Mouse (Mus musculus): Measurements from ENCODE around the gene Pknox2. TPM values are rescaled to one million over a fixed set of nuclear protein-coding genes. Genes with fewer than 3 reads are reported as not detected.
A peak's percentile ranks its signal among the peaks of the same experiment; 100 is the strongest.

Gene Pknox2
- not detected for polyA plus RNA-seq (2017; shearing (Covaris generic))

DNA sequence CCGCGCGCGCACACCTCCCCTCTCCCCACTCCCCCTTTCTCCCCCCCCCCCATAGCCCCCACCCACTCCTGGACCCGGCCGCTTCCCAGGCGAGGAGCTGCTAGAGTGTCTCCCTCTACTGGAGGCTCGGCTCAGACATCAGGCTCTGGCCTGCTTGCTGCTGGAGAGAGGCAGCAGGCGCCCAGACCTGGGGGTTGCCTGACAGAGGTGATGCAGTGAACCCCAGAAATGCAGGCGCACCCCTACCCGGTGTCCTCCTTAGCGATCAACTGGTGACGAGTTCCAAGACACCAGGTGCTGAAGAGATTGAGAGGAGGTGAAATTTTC, at the start of gene Pknox2:
TSS of gene Pknox2 (minus strand) at position 49 of the 327 bp plus-strand sequence.
- no peak for ATAC-seq

DNA sequence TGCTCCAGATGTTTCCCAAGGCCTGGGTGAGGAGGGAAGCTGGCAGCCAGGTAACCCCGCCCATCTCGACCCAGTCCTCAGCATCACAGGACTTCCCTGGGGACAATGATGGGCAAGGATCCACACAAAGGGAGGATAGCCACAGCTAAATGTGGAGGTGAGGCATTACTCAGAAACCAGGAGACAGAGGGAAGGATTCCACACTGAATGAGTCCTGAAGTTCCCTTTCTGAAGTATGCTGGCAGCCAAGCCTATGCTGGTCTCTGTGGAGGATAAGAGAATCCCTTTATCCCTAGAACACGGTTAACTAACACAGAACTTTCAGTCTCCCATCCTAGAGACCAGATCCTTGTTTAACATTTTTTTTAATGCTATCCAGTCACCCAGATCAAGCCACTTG, 40.8 kb upstream of the Pknox2 start:
- no peak for ATAC-seq

DNA sequence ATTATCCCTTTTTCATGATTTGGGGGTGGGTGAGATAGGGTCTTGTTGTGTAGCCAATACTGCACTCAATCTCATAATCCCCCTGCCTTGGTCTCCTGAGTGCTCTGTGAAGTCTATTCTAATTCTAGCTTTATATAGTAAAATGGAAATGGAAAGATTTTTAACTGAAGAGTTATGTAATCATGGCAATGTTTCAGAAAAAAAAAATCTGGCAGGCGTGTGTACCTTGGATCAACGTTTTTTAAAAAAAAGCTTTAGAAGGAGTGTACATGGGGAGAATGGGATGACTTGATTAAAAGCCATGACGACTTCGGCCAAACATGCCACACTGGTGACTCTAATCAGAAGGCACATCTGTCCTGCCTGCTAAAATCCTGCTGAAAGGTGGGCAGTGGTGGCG, 40.2 kb upstream of the Pknox2 start:
- ATAC-seq: no peak

DNA sequence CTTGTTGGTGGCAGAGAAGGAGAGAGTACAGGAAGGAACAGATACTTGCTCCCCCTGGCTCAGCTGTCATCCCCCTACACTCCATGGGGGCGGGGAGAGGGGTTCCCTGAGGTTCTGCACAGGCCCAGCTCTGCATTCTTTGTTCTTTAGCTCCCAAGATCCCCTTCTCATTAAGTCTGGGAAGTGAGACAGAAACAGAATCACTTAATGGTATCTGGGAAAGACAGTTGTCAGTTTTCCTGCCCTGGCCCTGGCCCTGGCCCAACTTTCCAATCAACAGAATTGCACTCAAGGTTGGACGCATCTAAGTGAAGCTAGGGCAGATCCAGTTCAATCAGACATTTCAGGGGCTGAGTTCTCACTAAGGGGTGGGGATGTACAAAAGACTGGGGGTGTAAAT, 36.0 kb upstream of the Pknox2 start:
- no peak for ATAC-seq

DNA sequence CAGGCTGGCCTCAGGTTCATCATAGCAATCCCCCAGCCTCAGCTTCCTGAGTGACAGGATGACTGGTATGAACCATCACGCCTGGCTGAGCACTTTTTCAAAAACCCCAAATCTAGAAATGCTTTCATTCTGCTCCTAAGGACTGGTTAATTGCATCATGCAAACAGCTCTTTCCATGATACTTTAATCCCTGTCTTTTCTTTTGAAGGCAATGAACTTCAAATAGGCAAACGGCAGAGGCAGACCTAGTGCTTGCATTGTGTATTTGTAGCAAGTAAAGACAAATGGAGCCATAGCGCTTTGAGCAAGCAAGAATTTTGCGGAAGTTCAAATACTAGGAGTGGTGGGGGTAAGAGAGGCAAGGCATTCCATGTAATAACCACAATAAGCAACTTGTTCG, 34.4 kb upstream of the Pknox2 start:
- no peak for ATAC-seq

DNA sequence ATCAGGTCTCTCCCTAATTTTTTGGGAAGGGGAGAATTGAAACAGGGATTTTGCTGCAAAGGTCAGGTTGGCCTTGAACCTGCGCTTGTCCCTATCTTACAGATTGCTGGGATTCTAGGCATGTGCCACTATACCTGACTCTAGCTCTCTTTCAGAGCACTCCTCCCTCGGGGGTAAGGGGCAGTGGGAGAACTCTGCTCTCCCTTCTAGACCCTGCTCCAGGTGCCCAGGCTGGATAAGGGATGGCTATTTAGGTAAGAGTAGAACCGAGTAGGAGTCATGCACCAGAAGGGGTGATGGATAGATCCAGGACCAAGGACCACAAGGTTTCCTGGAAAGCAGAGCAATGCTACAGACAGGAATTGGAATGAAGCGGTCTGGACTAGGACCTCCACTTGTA, 32.4 kb upstream of the Pknox2 start:
- ATAC-seq: no peak

DNA sequence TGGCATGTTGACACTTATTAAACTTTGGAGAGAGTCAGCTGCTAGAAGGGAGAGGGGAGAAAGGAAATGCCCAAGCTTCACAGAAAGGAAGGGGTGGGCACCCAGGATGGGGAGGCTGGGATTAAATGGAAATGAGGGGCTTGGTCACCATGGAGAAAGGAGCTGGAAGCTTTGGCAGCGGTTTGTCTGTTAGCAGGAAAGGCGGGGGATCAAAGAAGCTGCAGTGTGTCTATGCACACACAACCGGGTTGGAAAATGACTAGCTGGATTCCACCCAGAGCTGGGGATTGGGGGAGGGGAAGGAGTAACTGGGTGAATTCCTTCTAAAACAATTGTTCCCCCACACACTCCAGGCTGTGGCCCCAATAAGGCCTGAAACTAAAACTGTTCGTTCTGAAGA, 31.7 kb upstream of the Pknox2 start:
- ATAC-seq: no peak

DNA sequence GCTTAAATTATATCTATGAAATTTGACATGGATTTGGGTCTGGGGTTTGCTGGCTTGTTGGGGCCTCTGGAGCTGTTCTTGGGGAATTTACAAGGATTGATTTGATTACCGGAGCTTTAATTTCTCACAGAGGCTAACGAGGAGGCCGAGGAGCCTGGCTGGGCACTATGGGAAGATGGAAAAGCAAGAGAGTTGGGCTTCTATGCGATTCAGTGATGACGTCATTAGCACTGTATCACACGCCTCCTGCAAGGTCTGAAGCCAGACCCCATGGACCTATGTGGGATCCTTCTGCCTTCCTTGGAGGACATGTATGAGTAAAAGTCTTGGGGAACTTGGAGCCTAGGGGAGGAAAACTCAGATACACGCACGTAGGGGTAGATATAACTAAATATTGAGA, 30.3 kb upstream of the Pknox2 start:
- ATAC-seq: no peak

DNA sequence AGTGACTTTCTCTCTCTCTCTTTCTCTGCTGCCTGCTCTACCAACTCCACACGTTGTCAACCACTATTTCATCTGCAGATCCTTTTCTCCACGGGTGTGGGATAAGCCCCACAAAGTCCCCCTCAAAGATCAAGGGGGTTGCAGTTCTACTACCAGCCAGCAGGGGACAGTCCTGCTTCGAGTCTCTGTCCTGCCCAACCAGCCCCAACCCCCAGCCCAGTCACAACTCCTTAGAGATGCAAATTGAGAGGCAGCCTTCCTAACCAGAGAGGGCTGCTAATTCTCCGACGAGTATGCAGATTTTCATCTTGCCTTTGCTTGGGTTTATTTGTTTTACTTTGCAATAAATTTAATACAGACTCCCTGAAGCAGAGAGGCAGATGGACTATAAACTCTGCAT, 29.9 kb upstream of the Pknox2 start:
- ATAC-seq: peak; percentile 85

DNA sequence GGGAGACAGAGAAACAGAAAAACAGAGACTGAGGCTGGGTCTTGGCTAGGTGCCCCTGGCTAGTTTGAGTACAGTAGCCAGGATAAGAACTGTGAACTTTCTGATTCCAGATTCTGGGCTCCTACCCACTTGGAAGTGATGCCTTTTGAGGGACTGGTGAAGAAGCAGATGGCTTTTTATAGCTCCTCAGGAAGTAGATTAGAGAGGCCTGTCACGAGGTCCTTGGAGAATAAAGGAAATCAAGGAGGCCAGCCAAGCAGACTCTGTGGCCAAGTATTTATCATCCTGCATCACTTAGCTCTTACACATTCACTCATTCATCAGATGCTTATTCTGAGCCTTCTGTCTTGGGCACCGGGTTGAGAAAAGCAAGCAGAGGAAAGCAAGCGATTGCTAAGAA, 28.8 kb upstream of the Pknox2 start:
- no peak for ATAC-seq

DNA sequence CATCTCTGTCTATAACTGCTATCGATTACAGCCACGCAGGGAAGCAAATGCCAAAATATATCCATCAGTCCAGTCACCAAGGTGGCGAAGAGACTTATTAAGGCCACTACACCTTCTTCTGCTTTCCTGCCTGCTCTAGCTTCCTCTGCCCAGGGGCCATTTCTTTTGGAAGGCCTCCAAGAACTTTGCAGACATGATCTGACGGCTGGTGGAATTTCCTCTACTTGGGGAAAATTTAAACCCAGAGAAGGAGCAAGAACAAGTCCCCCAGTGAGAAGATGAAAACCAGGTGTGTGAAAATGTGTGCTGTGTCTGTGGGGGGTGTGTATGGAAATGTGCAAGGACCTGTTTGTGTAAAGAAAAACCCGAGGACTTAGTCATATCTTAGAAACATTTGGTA, 26.2 kb upstream of the Pknox2 start:
- ATAC-seq: no peak

DNA sequence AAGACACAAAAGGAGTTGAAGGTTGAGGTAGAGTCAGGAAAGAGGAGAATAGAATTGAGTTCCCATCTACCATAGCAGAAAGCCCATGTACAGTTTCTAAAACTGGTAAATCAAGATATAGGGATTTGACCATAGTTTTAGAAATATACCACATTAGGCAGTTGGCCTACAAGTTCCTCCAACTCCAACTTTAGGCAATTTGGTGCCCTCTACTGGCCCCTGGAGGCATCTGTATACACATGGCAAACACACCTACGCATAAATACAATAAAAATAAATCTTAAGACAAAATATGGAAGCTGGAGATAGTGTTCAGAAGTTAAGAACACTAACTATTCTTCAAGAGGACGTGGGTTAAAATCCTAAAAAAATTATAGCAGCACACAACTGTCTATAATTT, 19.7 kb upstream of the Pknox2 start:
- ATAC-seq: no peak

DNA sequence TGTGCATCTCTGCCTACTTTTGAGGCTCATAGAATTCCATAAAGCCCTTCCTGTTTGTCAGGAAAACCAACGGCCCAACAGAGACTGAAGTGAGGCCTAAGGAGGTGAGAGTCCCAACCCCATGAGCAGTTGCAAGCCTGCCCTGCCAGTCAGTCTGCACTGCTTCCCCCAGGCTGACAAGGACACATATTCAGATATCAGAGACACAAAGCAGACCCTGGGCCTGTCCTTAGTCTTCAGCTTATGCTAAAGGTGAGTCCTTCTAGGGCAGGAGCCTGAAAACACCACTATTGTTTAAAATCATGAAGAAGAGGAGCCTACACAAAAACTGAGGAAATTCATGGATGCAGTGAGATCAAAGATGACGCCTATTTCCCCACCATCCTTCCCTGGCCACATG, 13.5 kb upstream of the Pknox2 start:
- ATAC-seq: no peak

DNA sequence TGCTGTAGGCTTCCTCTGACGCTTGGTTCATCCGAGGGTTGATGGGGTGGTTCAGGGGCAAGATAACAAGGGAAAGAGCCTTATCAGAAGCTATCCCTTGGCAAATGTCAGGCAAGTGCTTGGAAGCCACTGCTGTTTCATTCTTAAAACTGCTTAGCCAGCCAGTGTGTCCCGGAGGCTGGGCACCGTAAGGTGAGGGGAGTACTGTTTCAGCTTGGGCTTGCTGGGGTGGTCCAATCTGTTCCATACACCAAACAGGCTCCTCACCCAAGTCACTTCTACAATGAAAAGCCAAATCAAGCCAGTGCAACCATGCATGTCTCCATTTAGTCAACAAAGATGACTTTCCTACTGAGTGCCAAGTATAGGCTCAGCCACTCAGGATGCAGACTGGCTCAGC, 679 bp upstream of the Pknox2 start:
- ATAC-seq: no peak

DNA sequence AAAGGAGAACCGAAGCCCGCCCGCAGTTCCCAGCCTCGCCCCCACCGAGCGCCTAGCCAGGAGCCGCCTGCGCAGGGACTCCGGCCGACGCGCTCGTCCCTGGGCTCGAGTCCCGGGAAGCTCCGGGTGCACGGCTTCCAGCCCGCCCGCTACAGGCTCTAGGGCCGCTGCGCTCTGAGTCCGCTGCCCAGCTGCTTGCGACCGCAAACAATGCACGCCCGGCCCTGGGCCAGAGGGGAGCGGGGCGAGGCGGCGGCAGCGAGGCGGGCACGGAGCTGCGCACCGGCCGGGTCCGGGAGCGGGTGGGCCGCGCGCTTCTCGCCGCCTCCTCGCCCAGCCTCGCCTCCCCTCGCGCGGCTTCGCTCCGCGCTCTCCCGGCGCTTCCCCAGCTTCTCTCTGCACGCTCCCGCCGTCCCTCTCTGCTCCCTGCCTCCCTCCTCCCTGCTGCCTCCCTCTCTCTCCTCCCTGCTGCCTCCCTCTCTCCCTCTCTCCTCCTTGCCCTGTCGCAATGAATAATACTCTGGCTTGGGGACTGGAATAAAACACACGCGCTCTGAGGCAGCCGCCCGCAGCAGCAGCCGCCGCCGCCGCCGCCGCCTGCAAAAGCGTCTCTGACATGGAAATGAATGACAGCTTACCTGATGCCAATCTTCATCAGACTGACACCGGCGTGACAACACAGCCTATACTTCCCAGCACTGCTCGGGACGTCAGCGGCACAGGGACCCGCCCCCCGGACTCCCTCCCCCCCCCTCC, 426 bp downstream of the Pknox2 start:
- ATAC-seq: peak; percentile 28

DNA sequence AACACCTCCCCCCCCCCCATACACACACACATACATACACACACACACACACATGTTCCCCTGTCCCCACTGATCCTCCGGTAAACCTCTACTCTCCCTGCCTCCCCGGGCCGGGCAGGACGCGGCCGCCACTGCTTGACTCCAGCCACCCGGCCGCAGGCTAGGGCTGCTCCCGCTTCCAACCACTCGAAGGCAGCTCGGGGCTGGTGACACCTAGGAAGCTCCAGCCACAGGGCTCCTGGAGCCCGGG, 929 bp downstream of the Pknox2 start:
- ATAC-seq: no peak

DNA sequence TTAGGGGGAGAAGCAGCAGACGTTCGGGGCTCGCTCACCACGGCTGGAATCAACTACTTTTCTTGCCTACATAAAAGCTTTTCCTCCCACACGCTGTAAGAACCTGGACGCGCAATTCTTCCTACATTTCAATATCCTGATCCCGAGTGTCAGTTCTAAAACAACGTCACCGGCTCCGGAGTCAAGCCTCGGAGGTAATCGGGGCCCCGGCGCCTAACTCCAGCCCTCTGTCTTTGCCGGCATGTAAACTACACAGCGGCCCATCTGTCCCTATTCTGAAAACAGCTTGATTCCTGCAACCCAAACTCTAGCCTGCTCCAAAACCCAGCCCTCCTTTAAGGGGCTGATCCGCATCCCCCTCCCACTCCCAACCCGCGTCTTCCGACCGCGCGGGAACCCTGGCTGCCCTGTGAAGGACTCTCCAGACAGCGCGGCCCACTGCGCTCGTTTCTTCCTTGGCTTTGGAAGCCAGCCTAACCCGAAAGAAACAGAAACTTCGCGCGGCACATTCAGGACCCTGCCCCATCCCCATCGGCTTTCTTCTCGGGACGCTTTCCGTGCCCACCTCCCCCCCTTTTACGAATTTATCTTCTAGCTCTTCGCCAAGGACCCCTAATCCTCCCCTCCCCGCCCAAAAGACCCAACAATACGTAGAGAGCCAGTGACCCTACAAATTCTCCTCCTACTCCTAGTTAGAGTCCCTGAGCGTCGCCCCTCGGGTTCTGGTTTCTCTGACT, 1.4 kb downstream of the Pknox2 start:
- ATAC-seq: no peak

DNA sequence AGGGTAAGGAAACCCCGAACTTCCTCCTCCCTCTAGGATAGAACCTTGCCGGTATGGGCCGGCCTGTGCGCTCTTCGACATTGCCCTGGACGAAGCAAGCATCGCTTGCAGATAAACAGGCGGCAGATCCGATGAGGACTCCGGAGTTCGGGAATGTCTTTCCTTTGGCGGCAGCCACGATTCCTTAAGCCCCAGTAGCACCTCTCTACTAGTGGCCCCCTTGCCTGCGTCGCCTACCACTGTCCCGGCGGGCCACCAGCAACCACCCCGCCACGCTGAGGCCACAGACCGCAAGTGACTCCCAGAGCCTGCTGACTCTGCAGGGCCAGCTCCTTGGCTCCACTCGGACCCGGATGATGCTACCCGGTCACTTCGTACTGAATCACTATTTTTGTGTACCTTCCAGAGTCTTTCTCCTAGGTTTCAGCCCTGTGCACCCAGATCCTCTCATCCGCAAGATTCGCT, 2.0 kb downstream of the Pknox2 start:
- no peak for ATAC-seq

DNA sequence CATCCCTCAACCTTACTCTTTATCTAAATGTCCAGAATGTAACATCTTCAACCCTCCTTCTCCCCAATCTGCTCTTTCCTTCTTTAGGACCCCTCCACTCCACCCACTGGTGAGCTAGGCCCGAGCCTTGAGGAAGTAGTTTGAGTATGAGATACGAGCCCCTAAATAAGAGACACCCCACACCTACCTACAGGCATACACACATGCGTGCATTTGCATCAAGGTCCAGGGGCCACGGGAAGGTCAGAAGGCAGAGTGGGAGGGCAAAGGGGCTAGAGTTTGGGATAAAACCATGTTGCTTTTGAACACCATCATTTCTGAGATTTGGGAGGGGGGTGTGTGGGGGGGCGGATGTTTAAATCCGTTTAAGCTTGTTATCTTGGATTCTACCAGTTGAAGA, 2.5 kb downstream of the Pknox2 start:
- no peak for ATAC-seq

DNA sequence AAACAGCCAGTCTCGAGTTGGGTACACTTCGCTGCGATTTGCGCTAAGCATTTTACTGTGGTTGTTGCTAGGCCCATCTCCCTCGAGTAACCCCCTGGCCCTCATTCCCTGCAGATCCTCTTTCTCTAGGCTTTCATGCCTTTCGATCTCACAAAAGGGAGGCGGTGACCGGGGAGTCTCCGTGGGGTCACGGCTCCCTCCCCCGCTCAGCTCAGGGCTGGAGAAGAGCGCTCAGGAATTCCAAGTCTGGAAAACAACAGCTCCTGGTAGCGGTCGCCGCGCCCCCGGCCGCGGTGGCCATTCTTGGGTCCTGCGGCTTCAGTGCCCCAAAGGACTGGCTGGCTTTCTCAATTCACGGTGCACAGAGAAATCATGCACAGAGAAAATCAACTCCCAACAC, 3.0 kb downstream of the Pknox2 start:
- no peak for ATAC-seq

DNA sequence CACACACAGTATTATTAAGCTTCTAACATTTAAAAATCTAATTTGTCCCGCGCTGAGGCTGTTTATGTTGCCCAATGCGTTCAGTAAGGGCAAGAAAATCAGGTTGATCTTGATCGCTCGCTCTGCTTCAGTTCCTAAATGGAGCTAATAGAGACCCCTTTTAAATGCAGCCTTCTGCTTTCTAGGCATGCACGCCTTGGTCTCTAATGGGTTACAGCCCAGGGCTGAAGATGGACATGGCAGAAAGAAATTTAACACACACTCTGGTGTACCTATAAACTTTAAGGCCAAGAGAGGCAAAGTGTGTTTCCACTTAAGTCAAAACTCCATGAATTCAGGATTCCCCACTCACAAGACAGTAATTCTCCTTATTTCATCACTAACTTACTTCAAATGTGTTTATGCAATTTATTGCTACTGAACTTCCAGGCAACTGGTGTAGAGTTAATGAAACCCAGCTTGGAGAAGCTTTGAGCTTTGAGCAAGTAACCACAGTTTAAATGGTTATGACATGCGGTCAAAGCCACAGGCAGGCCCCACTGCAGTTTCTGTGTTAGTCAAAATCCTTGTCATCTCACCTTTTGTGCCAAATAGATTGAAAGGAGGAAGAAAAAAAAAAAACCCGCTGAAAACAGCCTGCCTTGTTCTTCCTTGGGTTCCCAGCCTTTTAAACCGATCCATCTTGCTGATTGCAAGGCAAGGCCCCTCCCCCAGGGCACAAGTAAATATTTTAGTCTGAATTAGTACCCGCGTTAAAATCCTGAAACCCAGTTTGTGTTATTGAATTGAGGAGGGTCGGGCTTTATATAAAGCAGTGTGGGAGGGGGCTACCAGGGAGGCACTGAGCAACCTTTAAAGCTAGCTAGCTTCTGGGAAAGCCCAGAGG, 3.9 kb downstream of the Pknox2 start:
- no peak for ATAC-seq

DNA sequence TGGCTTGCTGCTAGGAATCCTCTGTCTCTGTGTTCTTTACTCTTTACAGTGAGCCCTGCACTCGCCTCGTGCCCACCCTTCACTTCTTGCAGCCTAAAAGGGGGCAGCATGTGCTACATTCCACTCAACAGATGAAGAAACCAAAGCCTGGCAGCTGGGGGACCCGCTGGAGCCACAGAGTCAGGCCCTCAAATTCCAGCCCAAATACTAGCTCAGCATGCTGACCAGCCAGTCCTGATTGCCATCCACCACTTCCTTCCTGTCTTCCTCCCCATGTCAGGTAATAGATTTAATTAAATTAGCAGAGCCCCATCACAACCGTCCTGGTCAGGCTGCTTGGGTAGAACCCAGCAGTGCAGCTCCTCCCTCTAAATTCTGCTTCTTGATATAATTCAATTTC, 5.1 kb downstream of the Pknox2 start:
- no peak for ATAC-seq

DNA sequence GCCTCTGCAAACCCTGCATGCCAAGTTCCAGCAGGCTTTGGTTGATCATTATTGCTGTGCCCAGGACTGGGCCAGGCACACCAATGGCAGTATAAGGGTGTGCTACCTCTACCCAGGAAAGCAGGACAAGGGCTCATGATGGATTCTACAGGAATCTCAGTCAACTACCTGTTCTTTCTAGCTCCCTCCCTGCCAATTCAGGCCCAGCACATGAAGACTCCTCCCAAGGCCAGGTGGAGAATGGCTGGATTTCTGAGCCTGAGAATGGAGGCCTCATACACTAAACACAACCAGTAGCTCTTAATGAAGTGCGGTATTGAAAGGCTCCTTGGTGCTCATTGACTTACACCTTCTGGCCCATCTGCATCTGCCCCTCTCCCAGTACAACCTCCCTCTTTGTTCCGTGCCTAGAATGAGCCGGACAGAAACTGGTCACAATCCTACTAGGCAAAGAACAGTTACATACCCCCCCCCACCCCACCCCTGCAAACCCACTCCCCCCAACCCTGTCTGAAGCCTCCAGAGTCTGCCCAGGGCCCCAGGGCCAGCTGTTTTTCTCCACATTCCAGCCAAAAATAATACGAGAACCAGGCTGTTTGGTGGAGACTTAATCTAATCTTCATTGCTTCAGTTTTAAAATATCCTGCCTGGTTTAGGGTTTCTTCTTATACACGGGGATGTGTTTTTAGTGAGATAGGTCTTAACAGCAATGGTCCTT, 6.6 kb downstream of the Pknox2 start:
- ATAC-seq: no peak
